Mouse (Mus musculus): Measurements from ENCODE around the gene Pla1a. TPM values are rescaled to one million over a fixed set of nuclear protein-coding genes. Genes with fewer than 3 reads are reported as not detected.
A peak's percentile ranks its signal among the peaks of the same experiment; 100 is the strongest.

Gene Pla1a
- total RNA-seq, 2 experiments from 2014 or later: 1.2 to 1.3 TPM

DNA sequence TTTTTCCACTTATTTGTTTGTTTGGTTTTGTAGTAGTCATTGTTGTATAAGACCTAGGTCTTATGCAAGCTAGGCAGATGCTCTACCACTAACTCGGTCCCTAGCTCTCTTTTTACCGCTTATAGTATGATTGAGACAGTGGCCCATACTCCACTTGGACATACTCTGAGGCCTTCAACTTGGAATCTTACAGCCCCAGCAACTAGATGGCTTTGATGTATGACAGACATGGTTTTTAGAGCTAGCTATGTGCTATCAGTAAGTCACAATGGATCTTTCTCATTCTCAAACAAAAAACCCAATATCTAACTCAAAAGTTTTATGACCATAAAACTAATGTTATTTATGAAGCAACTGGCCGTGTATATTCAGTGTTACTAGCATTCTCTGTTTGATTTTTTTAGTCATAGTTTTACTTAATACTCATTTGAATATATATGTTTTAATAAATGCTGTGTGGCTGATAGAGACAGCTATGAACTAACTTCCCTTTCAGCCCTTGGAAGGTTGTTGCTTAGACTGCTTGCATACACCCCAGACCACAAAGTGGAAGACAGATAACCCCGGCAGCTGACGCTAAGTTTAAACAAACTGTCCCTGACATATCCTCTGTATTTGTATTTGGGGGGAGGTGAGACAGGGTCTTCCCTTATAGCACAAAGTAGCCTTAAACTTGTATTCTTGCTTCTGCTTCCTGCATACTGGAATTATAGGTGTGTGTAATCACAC, 78.6 kb downstream of the Pla1a start:
- no peak for DNase-seq (ENCODE audit: low spot score in 2 of 2)
- intact Hi-C loops (cut with DNase I): no loop called here

DNA sequence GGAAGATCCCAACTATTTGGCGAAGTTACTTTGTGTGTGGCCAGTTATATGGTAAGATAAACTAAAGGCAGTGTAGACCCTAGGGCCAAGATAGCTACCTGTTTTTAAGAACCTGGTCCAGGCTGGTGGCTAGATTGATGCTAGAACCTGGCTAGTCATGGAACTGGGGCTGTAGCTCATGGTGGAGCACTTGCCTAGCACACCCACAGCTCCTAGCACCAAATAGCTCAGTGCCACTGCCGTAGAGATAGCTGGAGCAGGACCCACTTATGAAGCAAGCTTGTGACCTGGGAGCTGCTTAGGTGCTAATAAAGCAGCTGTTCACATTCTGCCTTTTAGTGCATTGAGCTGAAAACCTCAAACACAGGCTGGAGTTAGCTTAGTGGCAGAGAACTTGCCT, 79.3 kb downstream of the Pla1a start:
- no peak for DNase-seq (ENCODE audit: low spot score in 2 of 2)
- intact Hi-C loops (cut with DNase I): no loop called here

DNA sequence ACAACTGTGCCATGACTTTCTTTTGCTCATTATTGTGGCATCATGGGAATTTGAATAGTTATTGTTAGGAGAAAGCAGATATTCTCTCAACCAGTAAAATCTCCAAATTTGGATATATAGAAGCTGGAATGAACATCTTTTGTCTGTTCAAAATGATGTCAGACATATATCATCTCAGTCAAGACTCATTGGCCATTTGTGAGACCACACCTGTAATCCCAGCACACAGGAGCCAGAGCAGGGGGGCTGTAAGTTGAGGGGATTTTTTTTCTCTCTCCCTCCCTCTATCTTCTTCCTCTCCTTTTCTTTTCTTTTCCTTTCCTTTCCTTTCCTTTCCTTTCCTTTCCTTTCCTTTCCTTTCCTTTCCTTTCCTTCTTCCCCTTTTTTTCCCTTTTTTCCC, 80.1 kb downstream of the Pla1a start:
- intact Hi-C loops (cut with DNase I): no loop called here
- no peak for DNase-seq (ENCODE audit: low spot score in 2 of 2)

DNA sequence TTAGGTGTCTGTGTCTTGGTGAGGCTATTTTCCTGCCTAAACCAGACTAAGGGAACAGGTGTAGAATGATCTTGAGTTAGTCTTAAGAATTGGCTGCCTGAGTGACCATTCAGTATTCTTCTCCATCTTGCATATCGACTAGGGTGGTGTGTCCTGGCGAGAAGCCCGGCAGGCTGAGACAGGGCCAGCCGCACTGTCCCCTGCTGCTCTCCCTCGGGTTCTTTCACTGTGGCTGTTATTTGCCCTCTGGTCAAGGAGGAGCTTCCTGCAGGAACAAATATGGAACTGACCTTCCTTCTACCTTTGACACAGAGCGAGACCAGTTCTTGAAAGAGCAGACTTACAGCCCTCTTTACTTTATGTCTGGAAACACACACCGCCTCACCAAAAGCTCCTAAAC, 80.9 kb downstream of the Pla1a start:
- no peak for DNase-seq (ENCODE audit: low spot score in 2 of 2)
- intact Hi-C loops (cut with DNase I): no loop called here

DNA sequence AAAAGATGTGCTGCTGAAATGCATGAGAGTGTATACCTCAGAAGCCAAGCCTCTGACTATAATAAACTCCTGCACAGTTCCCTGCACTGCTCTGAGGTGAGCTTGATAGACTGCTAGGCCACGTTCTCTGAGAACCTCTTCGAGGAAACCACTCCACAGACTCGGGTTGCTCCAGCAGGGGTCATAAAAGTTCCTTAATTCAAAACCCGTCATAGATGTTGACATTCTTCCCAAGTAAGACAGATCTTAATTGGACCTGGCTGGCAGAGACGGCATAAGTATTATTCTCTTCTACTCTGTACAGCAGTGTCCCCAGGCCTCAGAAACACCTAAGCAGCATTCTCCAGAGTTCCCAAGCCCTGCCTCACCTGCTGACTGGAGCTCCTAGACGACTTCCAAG, 82.0 kb downstream of the Pla1a start:
- intact Hi-C loops (cut with DNase I): no loop called here
- no peak for DNase-seq (ENCODE audit: low spot score in 2 of 2)

DNA sequence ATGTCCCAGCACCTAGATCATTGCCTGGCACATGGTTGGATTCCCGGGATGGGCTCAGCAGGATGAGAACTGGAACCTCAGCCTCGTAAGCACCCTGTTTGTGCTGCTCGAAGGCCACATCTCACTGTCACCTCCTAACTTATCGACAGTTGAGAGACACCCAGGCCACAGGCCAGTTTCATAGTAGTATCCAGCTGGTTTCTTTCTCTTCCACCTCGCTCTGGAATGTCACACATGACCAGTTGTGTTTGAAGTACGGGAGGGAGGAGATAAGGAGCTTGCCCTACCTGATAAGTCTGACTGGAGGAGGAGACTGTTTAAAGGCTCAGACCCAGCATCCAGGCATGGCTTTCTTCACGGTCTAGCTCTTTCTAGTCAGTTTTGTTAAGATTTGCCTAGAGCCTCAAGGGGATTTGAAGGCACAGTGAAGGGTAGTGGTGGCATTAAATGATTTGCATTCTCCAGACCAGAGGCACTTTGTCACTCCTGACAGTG, 82.5 kb downstream of the Pla1a start:
- DNase-seq (ENCODE audit: low spot score in 2 of 2): no peak
- intact Hi-C loops (cut with DNase I): no loop called here

DNA sequence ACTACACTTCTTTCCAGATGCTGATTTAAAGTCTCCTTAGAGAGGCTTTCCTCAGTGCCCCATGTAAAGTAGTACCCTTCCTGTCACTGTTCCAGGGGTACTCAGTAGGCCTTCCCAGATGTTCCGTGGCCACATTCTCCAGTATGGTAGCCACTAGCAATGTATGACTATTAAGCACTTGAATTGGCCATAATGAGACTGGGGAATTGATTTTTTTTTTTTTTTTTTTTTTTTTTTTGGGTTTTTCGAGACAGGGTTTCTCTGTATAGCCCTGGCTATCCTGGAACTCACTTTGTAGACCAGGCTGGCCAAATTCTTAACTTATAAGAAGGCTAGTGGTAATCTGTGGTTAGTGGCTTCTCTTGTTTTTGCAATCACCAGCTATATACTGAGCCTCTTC, 83.1 kb downstream of the Pla1a start:
- intact Hi-C loops (cut with DNase I): loop anchor here (5.0 kb wide), 2 partner anchors 132 to 157 kb away; no protein-coding TSS in a partner anchor

DNA sequence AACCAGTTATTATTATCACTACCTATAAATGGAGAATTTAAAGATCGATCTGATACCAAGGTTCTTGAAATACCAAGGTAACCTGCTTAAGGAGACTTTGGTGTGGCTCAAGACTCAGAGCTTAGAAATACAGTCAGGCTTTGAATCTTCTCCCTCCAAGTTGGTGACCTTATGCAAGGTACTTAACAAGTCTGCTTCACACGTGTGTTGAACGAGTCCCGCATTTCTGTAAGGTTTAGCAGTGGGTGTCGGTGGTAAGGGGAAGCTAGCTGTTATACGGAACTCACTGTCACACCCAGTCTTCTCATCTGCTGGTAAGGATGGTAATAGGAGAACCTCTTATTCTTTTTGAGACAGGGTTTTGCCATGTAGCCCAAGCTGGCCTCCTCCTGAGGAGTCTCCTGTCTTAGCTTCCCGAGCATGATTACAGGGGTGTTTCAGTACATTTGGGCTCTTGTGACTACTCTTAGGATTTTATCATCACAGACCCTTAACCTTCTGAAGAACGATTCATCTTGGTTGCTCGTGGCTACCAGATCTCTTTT, 84.7 kb downstream of the Pla1a start:
- intact Hi-C loops (cut with DNase I): loop anchor here (5.0 kb wide), 2 partner anchors 134 to 159 kb away; no protein-coding TSS in a partner anchor
- no peak for DNase-seq (ENCODE audit: low spot score in 2 of 2)

More for the DNA sequence above, 83.1 kb downstream of the Pla1a start:
- no peak for DNase-seq (ENCODE audit: low spot score in 2 of 2)

DNA sequence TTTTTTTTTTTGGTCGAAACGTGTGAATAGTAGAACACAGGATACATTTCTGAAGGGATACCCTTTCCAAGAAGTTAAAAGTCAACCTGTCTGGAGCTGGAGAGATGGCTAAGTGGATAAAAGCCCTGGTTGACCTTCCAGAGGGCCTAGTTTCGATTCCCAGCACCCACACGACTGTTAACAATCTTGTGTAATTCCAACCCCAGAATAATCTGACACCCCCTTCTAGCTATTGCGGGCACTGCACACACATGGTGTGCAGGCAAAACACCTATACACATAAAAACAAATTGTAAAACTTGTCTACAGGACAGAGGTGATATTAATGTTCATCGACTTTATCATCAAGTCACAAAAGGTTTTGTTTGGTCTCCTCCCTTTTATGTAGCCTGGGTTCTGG, 85.4 kb downstream of the Pla1a start:
- intact Hi-C loops (cut with DNase I): loop anchor here (2.0 to 5.0 kb wide), 3 partner anchors 105 to 160 kb away; partner anchors contain the start of gene Adprh

DNA sequence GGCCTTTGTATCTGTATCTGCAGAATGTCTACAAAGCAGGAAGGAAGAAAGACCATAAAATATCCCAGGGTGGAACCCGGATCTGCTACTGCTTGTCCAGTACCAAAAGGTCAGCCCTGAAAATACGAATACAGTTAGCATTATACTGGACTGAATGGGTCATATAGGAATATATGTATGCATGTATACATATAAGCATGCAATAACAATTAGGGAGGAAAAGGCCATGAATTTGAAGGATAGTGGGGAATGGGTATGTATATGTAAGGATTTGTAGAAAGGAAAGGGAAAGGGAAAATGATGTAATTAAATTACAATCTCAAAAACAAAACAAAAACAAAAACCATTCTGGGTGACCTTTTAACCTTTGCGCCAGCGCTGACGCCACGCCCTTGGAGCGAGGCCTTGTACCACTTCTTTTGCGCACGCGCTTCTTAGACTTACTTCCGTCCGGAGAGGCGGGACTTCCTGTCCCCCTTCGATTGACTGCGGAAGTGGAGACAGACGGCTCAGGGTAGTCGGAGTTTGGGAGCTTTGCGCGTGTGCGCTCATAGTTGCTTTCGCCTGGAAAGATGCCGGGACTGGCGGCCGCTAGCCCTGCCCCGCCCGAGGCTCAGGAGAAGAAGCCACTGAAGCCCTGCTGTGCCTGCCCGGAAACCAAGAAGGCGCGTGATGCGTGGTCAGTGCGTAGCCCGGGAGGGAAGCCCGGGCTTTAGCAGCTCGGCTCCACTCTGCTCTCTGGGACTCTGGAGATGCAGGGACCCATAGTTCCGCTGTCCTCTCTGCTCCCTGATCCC, 86.2 kb downstream of the Pla1a start, which contains the start of the genes Cox17 and Gm21987:
Gene Cox17, plus strand, starts transcription at position 463 of the 797 bp plus-strand sequence.
Gene Gm21987, plus strand, starts transcription at position 512 of the 797 bp plus-strand sequence.
- peak; percentile 95 to 97 for DNase-seq (ENCODE audit: low spot score in 2 of 2)
- intact Hi-C loops (cut with DNase I): loop anchor here (2.0 to 5.0 kb wide), 3 partner anchors 106 to 161 kb away; partner anchors contain the start of gene Adprh

More for the DNA sequence above, 85.4 kb downstream of the Pla1a start:
- DNase-seq (ENCODE audit: low spot score in 2 of 2): no peak

Other genes starting within 250 kb of the Pla1a start
- gene Nr1i2, start 138.3 kb downstream of the Pla1a start, total RNA-seq (2021): not detected
- gene Maats1, start 91.0 kb downstream of the Pla1a start, total RNA-seq (2021): 1 to 10 TPM; 1.4 TPM
- 100 to 1,000 TPM; 116 to 123 TPM for gene Cox17, start 86.2 kb downstream of the Pla1a start, total RNA-seq (2021)
- 1 to 10 TPM in 1 of 2 experiments, not detected in 1; 1.1 TPM for gene Gm21987, start 86.1 kb downstream of the Pla1a start, total RNA-seq (2021)
- under 1 TPM; 0.21 to 0.50 TPM for gene Popdc2, start 70.9 kb downstream of the Pla1a start, total RNA-seq (2021)
- gene Adprh, start 19.6 kb upstream of the Pla1a start, total RNA-seq (2021): 10 to 100 TPM; 58.3 to 61.1 TPM
- gene Cd80, start 22.4 kb upstream of the Pla1a start, total RNA-seq (2021): under 1 TPM; 0.53 to 0.83 TPM
- gene Timmdc1, start 89.5 kb upstream of the Pla1a start, total RNA-seq (2021): 10 to 100 TPM; 32.6 to 33.5 TPM
- gene Poglut1, start 117.1 kb upstream of the Pla1a start, total RNA-seq (2021): 10 to 100 TPM; 41.1 to 44.8 TPM
- gene Tmem39a, start 125.6 kb upstream of the Pla1a start, total RNA-seq (2021): 10 to 100 TPM; 18.7 to 23.5 TPM

Data from left cerebral cortex, postnatal 25 days (tissue).